Mouse (Mus musculus): ENCODE data around the gene Uts2b. TPM values are rescaled to one million over a fixed set of nuclear protein-coding genes. Genes with fewer than 3 reads are reported as not detected.

Gene Uts2b
- 0.27 TPM in 1 of 2 replicates, not detected in the other for polyA plus RNA-seq (2016; fragmentation: Nextera tagmentation; extraction: Ambion mirVana)

DNA sequence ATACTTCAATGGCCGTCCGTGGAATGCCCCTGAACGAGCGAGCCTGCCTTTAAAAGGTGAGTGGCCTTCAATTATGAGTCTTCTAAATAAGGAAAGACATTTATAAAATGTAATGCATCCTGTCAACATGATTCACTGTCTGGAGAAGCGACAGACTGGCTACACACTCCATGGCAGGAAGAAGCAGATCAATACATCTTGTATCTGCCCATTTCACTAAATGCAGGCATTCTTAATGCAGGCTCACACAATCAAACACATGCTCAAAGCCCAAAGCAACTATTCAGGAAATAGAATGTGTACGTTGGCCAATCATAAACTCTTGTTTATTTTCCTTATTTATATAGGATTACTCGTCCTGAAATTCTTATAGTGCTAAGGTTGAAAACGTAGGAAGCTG lies at the start of gene Uts2b:
Gene Uts2b, minus strand, starts transcription at position 49 of the 400 bp plus-strand sequence.
- H3K4me1 ChIP-seq: no peaks in the 10 kb centered on the region
- 62% methylated on average over 8 of the region's 8 CpGs for WGBS
- H3K36me3 ChIP-seq: no peaks in the 10 kb centered on the region
- no peaks in the 10 kb centered on the region for H3K9me3 ChIP-seq
- no peak within 1 kb of the TSS for H3K27ac ChIP-seq
- no peak within 1 kb of the TSS for H3K4me3 ChIP-seq
- no peaks in the 10 kb centered on the region for H3K27me3 ChIP-seq
- no peak within 1 kb of the TSS for H3K4me2 ChIP-seq (replicated peaks)
- H3K9ac ChIP-seq: no peak within 1 kb of the TSS
- no peak for ATAC-seq (ENCODE audit: insufficient number of reproducible peaks, insufficient read depth, low FRiP score, low TSS enrichment)

DNA sequence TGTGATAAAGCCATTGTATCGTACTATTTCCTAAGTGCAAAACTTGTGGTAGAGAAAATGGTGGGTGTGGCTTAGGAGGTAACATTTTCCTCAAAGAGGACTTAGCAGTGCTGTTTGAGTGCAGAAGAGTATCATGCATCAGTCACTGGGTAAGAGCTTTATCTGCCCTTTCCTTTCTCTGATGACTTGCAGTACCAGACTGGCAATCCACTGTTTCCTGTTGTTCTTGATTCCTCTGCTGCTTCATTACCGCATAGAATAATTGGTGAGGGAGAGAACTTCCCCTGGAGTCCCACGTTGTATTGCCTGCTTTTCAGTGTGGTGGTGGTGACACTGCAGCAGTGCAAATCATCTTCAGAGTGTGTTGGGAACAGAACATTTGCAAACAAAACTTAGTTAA lies 47.6 kb upstream of the Uts2b start:
- no peak overlapping the region for H3K4me2 ChIP-seq (replicated peaks)
- no peak overlapping the region for H3K4me3 ChIP-seq
- H3K9ac ChIP-seq: no peak overlapping the region
- no peak for ATAC-seq (ENCODE audit: insufficient number of reproducible peaks, insufficient read depth, low FRiP score, low TSS enrichment)
- no peaks in the 10 kb centered on the region for H3K9me3 ChIP-seq
- H3K27me3 ChIP-seq: no peaks in the 10 kb centered on the region
- H3K4me1 ChIP-seq: no peaks in the 10 kb centered on the region
- WGBS: 83% methylated on average over 3 of the region's 3 CpGs
- peaks cover 60% of the 10 kb centered on the region for H3K36me3 ChIP-seq
- no peak overlapping the region for H3K27ac ChIP-seq

DNA sequence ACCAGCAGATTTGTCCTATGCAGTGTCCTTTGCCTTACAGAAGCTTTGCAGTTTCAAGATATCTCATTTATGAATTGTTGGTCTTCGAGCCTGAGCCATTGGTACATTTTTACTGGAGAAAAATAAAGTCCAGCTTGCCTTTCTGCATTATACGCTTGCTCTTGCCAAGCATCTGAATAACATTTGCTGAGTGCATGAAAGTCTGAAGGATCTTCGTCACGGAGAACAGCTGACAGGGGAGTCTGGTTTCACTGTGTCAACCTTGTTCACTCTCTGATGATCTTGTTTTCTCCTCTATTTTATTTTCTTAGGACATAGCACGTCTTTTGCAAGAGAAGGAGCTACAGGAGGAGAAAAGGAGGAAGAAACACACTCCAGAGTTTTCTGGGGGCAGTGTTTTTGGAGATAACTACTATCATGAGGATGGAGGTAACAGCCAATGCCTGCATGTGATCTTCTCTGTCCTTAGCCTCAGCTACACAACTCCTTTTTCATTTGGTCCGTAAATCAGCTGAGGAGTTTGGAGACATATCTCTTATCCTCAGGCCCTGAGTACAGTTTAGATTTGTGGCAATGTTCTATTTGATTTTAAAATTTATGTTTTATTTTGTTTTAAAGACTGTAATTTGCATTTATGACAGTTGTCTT lies 47.0 kb upstream of the Uts2b start:
- Histone ChIP-seq H3K36me3 (peaks cover 55% of the 10 kb centered on the region), H3K4me1 (no peaks in the 10 kb centered on the region), H3K4me3 (no peak overlapping the region), H3K27ac (no peak overlapping the region), H3K9me3 (no peaks in the 10 kb centered on the region), H3K4me2 (replicated peaks) (no peak overlapping the region), H3K27me3 (no peaks in the 10 kb centered on the region), H3K9ac (no peak overlapping the region)
- no peak for ATAC-seq (ENCODE audit: insufficient number of reproducible peaks, insufficient read depth, low FRiP score, low TSS enrichment)
- 82% methylated on average over 6 of the region's 6 CpGs for WGBS

DNA sequence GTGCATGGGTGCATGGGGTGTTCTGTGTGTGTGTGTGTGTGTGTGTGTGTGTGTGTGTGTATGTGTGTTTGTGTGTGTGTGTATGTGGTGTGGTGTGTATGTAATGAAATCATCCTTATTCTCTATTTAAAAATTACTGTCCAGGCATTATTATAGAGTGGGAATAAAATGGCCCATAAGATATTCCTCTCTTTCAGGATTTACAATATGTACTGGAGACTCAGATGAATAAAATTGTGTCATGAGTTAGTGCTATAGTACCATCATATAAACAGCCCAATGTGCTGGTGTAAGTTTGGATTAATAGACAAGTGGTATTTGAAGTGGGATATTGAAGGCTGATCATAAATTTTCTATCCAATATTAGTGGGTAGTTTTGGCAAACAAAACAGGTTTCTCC lies 34.1 kb upstream of the Uts2b start:
- Histone ChIP-seq H3K4me1 (no peaks in the 10 kb centered on the region), H3K27me3 (no peaks in the 10 kb centered on the region), H3K4me3 (no peak overlapping the region), H3K36me3 (peaks cover 17% of the 10 kb centered on the region), H3K9me3 (no peaks in the 10 kb centered on the region), H3K27ac (no peak overlapping the region), H3K4me2 (replicated peaks) (no peak overlapping the region), H3K9ac (no peak overlapping the region)
- no peak for ATAC-seq (ENCODE audit: insufficient number of reproducible peaks, insufficient read depth, low FRiP score, low TSS enrichment)

DNA sequence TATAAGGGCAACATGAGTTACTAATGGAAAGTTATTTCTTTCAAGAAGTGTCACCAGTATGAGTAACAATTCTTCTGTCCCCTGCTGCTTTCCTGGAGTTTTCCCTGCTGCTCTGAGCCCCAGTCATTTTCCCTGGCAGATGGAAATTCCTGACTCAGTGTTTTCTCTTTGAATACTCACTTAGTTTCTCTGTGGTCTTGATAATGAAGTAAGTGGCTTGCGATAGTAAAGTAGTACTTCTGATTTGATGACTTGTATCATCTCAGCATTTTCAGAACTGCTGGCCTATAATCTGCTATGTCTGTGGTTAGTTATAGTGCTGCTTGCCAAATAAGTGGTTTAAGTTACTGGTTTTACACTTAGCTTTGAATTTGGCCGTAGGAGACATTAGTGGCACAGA lies 31.5 kb upstream of the Uts2b start:
- Histone ChIP-seq H3K36me3 (peaks cover 5% of the 10 kb centered on the region), H3K9me3 (no peaks in the 10 kb centered on the region), H3K9ac (no peak overlapping the region), H3K27me3 (no peaks in the 10 kb centered on the region), H3K4me2 (replicated peaks) (no peak overlapping the region), H3K4me3 (no peak overlapping the region), H3K4me1 (no peaks in the 10 kb centered on the region), H3K27ac (no peak overlapping the region)
- WGBS: 82% methylated on average over 2 of the region's 2 CpGs
- no peak for ATAC-seq (ENCODE audit: insufficient number of reproducible peaks, insufficient read depth, low FRiP score, low TSS enrichment)

DNA sequence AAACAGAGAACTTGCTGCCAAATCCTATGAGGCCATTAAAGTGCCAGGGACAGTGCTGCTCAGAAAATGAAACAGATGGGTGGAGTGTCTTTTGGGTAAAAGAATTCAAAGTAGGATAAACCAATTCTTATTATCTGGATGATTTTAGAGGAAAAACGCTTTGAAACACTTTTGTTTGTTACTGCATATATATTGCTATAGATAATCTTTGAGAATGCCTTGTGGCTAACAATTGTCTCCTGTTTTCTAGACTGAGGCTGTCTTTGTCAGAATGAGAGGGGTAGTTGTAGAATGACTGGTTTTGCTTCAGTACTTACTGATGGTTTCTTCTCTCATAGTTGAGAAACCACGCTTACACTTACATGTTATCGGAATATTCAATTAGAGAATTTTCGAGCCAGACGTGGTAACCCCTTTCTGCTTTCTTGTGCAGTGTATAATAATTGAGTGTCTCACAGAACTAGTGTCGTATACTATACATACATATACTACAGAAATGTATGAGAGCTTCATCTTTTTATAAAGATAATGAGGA lies 29.7 kb upstream of the Uts2b start:
- Histone ChIP-seq H3K27ac (no peak overlapping the region), H3K4me2 (replicated peaks) (no peak overlapping the region), H3K27me3 (no peaks in the 10 kb centered on the region), H3K9ac (no peak overlapping the region), H3K4me1 (no peaks in the 10 kb centered on the region), H3K9me3 (no peaks in the 10 kb centered on the region), H3K36me3 (no peaks in the 10 kb centered on the region), H3K4me3 (no peak overlapping the region)
- 88% methylated on average over 6 of the region's 6 CpGs for WGBS
- ATAC-seq (ENCODE audit: insufficient number of reproducible peaks, insufficient read depth, low FRiP score, low TSS enrichment): no peak

DNA sequence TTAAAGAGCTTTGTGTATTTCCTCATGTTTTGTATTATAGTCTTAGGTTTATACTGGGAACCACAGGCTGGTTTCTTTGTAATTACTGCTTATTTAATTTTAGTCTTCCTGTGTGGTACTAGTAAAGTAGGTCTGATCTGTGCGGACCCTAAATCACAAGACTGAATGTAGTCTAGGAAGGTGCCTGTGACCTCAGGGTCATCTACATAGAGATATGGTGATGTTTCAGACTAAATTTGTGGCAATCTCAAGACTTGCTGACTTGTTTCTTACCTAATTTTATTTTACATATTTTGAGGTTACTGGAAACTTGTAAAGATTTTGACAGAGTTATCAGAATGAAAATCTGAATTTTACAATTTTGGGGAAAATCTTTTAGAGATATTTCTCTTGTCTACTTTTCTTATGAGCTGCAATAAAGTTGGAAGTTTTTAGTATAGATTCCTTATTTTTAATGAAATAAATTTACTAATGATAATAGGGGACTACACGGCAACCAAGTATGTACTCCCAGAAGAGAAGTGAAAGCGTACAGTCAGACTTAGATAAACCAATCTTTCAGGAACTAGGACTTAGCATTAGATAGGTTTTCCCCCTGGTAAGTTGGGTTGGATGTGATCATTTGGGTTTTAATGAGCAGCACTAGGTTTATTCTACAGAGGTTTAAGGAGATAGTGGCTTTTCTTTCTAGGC lies 29.1 kb upstream of the Uts2b start:
- Histone ChIP-seq H3K4me1 (no peaks in the 10 kb centered on the region), H3K27ac (no peak overlapping the region), H3K9ac (no peak overlapping the region), H3K4me2 (replicated peaks) (no peak overlapping the region), H3K4me3 (no peak overlapping the region), H3K36me3 (no peaks in the 10 kb centered on the region), H3K27me3 (no peaks in the 10 kb centered on the region), H3K9me3 (no peaks in the 10 kb centered on the region)
- ATAC-seq (ENCODE audit: insufficient number of reproducible peaks, insufficient read depth, low FRiP score, low TSS enrichment): no peak
- WGBS: 88% methylated on average over 3 of the region's 3 CpGs

DNA sequence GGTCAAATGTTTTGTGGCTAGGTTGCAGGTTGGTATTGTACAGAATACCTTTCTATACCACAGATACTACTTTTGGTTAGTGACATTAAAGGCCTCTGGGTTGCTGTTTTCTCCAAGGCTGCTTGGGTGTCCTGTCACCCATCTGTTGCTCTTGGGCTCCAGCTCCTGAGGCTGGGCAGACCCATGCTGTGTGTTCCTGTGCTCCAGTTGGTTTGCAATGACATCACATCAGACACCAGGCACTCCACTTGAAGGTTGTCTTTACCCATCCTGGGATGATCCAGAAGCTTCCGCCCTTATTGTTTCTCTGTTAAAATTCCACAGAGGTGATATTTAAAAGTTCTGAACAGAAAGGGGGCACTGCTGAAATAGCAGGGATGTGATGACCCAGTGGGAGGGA lies 26.9 kb upstream of the Uts2b start:
- no peak for ATAC-seq (ENCODE audit: insufficient number of reproducible peaks, insufficient read depth, low FRiP score, low TSS enrichment)
- no peak overlapping the region for H3K9ac ChIP-seq
- no peaks in the 10 kb centered on the region for H3K27me3 ChIP-seq
- no peaks in the 10 kb centered on the region for H3K9me3 ChIP-seq
- H3K36me3 ChIP-seq: no peaks in the 10 kb centered on the region
- no peak overlapping the region for H3K4me2 ChIP-seq (replicated peaks)
- no peaks in the 10 kb centered on the region for H3K4me1 ChIP-seq
- H3K4me3 ChIP-seq: no peak overlapping the region
- 100% methylated on average over 1 of the region's 1 CpGs for WGBS
- H3K27ac ChIP-seq: no peak overlapping the region

DNA sequence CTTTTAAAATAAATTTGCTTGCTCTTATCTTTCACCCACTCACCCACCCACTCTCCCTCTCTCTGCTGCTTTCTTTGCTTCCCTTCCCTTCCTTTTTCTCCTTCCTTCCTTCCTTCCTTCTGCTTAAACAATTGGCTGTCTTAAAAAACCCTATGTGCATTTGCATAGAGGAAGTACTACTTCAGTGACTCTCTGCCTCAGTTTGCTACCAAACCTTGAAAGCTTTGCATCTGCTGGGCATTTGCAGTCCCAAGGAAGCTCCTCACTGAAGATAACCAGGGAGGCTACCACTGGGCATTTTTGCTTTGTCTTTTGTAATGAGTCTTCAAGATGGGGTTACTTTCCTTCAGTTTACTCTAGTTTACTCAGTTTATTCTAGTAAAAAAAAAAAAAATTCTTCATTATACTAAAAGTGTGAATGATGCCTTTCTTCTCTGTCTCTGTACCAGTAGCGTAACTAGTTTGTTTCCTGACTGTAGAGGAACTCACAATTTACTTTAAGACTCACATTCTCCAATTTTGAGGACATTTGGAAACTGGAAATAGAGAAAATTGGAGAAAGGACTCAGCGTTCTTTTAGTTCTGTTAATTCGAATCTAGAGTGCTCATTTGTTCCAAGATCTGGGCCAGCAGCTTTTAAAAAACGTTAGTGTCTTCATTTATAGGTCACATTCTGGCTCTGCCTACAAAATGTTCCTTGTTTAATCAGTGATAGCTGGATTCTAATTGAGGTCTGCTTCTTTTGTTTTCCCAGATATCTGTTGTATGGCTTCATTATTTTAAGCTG lies 25.4 kb upstream of the Uts2b start:
- no peak for ATAC-seq (ENCODE audit: insufficient number of reproducible peaks, insufficient read depth, low FRiP score, low TSS enrichment)
- no peaks in the 10 kb centered on the region for H3K36me3 ChIP-seq
- 89% methylated on average over 4 of the region's 4 CpGs for WGBS
- no peak overlapping the region for H3K9ac ChIP-seq
- no peaks in the 10 kb centered on the region for H3K9me3 ChIP-seq
- H3K27me3 ChIP-seq: no peaks in the 10 kb centered on the region
- peaks cover 8% of the 10 kb centered on the region for H3K4me1 ChIP-seq
- no peak overlapping the region for H3K4me3 ChIP-seq
- H3K4me2 ChIP-seq (replicated peaks): no peak overlapping the region
- H3K27ac ChIP-seq: no peak overlapping the region

DNA sequence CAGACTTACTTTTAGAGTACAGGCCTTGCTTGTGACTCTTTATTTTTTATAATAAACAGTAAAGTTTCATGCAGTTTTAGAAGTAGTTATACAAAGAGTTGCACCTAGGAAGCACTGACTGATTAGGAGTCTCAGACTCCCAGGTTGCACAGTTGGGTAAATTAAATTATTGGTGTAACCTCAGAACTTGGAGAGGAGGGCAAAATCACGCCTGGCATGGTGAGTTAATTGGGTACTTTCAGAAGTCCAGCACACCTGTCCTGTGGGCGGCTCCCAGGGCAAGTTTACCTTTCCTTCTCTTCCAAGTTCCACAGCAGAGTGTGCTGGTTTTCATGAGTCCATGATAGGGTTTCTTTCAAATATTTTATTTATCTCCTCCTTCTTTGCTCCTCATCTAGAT lies 21.8 kb upstream of the Uts2b start:
- H3K27me3 ChIP-seq: no peaks in the 10 kb centered on the region
- H3K36me3 ChIP-seq: no peaks in the 10 kb centered on the region
- no peaks in the 10 kb centered on the region for H3K9me3 ChIP-seq
- H3K4me1 ChIP-seq: peaks cover 18% of the 10 kb centered on the region
- ATAC-seq (ENCODE audit: insufficient number of reproducible peaks, insufficient read depth, low FRiP score, low TSS enrichment): no peak
- no peak overlapping the region for H3K27ac ChIP-seq
- no peak overlapping the region for H3K4me2 ChIP-seq (replicated peaks)
- WGBS: 84% methylated on average over 2 of the region's 2 CpGs
- no peak overlapping the region for H3K9ac ChIP-seq
- H3K4me3 ChIP-seq: no peak overlapping the region

DNA sequence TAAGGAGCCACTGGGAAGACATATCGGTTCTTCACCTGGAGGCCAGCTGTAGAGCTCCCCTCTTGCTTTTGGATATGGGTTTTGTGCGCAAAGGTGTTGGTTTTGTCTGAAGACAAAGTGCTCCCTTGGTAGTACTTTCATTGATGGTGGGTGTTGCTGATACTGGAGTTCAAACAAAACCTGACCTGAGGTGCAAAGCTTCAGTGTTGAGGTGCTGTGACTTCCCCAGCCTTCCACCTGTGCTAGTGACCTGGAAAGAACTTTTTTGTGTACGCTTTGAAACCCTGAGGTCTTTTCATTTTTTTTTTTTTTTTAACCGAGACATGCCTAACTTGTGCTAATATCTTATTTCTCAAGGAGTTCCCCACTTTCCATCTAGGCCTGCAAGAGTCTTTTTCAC lies 20.3 kb upstream of the Uts2b start:
- H3K27me3 ChIP-seq: no peaks in the 10 kb centered on the region
- H3K4me2 ChIP-seq (replicated peaks): peak overlapping the region; percentile 64
- no peak overlapping the region for H3K9ac ChIP-seq
- ATAC-seq (ENCODE audit: insufficient number of reproducible peaks, insufficient read depth, low FRiP score, low TSS enrichment): no peak
- peaks cover 18% of the 10 kb centered on the region for H3K4me1 ChIP-seq
- no peak overlapping the region for H3K27ac ChIP-seq
- H3K36me3 ChIP-seq: no peaks in the 10 kb centered on the region
- no peaks in the 10 kb centered on the region for H3K9me3 ChIP-seq
- H3K4me3 ChIP-seq: peak overlapping the region; percentile 87
- 84% methylated on average over 4 of the region's 4 CpGs for WGBS
